Mouse (Mus musculus) frontal cortex, postnatal 36 days (tissue): ENCODE results near the gene Castor1.

Source experiments
- DNase-seq, 2 experiments: peaks; one replicate each; pipeline ENCODE4 v3.0.0; 2022; ENCODE audit warnings: low spot score in 2 of 2

Gene Castor1

DNA sequence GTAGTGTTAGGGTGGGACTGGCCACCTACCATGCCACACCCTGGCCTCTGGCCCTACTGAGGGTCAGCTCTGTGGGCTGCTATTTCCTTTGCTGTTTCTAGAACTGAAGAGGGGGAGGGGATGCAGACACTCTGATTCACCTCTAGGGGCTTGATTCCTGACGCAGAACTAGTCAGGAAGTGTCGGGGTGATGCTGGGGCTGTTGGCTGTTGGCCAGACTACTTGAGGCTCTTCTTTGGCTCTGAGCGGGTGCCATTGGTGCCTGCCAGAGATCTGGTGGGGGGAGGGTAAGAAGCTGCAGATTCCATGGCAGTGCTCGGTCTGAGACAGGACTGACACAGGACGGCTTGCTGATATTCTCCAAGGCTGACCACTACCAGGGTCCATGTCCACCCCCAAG is 43.9 kb downstream of the Castor1 start:
- no peak for DNase-seq

DNA sequence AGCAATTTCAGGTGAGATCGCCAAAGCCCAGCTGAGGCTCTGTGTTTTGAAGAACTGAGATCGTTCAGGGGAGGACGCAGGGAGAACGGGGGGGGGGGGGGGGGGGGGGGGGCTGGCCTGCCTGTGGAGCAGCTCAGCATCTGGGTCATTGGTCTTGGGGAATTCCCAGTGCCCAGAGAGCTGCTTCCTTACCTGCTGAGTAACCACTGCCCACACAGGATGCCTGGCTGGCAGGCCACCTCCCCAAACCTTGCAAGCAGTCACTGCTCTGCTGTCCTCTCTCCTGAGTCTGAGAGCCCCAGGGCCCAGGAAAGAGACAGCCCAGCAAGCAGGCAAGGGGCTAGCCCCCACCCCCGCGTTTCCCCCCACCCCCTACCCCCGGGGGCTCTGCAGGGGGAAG is 44.8 kb downstream of the Castor1 start:
- DNase-seq, result no peak

DNA sequence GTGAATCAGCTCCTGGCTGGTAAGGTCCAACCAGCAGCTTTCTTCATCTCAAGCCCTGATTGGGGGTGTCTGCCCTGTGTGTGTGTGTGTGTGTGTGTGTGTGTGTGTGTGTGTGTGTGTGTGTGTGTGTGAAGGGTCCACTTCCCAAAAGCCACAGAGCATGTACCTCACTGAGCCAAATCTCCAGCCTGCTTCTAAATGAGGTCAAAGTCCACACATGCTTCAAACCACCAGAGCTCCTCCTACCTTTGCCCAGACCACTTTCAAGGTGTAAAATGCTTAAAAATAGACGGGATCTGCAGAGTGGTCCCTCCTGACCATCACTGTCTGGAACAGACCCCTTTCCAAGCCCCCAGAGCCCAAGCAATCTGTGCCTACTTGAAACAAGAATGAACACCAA is 45.3 kb downstream of the Castor1 start:
- DNase-seq, result no peak

DNA sequence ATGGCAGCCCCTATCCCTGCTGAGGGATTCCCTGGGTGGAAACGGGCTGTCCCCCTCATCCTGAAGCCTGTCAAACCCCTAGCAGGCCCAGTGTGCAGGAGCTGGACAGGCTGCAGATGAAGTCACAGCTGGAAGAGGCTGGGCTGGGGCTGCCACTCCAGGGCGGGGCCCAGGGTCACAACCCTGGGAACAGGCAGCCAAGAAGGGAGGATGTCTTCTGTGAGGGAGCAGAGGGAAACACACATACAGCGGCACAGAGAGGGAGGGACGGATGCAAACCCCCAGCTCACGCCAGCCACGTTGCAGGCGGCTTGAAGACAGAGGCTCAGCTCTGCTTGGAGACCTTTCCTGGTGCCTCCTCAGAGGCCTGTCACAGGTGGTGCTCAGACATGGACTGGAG is 46.0 kb downstream of the Castor1 start:
- no peak for DNase-seq

DNA sequence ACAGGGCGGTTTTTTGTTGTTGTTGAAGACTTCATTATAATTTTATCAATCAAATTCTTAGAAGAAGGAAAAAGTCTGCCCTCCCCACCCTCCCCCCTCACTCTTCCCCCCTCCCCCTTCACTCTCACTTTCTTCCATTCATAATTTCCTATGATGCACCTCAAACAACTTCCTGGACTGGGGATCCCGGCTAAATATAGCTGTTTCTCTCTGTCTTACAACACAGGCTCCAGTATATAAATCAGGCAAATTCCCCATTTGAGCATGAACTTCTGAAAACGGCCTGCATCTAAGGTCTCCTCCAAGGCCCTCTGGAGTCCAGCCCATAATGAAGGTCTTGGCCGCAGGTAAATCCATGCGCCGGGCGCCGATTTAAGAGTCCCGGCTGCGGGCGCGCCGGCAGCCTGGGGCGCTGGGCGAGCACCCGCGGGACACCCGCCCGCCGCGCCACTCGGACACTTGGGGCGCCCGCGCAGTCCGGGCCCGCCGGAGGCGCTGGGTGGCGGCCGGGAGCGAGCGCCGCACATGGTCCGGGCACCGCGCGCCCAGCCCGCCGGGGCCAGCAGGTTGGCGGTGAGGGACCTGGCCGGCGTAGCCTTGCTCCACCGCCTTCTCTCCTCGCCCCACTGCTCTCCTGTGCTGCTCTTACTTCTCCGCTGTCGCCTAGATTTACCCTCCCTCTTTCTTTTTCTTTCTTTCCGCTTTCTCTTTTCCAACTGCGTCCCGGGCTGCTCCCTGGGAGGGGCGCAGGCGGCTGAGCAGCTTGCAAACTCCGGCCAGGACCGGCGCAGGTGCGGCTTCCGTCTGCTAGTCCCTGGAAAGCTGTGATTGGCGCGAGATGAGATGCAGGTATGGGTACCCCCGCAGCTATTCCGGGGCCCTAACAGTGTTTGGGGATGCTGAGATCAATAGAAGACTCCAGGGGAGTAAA is 48.5 kb downstream of the Castor1 start:
- no peak for DNase-seq

DNA sequence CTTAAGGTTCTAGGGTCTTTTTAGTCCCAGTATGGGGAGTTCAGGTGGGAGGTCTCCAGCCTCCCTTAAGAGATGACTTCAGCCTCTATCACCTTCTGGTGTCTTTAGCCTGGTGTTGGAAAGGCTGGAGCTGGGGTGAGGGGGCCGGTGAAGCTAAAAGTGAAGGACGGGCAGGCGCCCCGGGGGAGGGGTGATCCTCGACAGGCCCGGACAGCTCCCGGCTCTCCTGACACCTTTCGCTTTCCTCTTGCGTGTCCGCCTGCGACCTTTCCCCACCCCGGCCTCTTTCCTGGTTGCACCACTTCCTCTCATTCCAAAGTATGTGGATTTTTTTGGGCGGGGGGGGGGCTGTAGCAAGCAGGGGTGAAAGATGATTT is 49.2 kb downstream of the Castor1 start:
- DNase-seq, result no peak

DNA sequence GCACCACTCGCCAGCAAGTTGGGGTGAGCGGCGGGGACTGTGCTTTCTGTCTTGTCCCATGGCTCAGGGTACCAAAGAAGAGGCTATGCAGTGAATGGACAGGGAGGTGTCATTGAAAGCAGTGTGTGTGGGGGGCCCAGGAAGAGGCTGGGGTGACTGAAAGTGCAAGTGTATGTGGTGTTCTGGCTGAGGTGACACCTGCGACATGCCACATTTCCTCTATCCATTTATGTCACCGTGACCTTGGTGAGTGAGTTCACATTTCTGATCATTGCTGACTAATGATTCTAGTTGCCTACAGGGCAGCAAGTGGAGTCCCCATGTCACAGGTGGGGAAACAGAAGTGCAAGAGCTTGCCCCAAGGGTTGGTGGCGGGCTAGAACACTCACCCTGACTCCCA is 50.5 kb downstream of the Castor1 start:
- no peak for DNase-seq

DNA sequence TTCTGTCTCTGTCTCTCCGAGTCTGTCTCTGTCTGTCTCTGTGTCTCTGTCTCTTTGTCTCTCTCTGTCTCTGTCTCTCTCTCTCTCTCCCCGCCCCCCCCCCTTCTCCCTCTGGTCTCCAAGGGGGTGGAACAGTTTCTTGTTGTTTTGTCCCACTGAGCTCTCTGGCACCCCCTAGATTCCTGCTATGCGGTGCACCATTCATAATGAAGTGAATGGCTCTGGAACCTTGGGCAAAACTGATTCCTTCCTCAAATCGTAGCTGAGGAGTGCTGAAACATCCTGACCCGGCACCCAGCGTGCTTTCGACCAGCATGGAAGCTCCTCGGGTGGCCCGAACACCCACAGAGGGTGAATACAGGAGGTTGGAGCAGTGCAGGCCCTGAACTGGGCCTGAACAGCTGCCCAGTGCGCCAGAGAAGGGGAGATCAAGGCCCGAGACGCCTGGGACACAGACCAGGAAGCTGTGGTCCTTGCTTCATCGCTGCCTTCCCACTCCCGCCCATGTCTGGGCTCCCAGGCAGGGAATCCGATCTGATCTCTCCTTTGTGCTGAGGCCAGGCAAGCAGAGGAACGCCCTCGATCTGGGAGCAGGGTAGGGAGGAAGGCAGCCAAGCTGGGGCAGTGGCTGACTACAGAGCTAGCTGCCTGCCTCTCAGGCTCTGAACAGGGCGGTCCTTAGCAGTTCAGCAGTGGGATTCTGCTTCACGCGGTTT is 52.9 kb downstream of the Castor1 start:
- DNase-seq, result no peak

DNA sequence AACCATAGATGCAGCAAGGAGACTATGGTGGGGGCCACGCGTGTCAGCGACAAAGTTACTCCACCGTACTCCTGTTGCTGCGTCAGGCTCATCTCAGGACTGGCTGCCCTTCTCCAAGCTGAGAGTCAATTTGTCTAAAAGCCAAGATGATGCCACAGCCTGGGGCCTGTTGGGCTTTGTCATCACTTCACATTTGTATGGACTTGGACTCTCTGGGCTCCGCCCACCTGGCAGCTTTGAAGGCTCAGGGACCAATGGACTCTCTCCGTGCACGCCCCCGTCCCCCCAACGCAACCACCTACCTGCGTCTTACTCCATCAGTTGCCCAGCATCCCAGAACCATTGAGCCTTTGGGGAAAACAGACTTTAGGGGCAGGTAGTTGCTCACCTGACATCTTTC is 53.5 kb downstream of the Castor1 start:
- DNase-seq, result no peak
